Mouse (Mus musculus) limb, embryonic 10.5 days (tissue): ENCODE data around the gene Hk3. TPM values are rescaled to one million over a fixed set of nuclear protein-coding genes. Genes with fewer than 3 reads are reported as not detected.

Experiments
- DNase-seq: peaks from one replicate; pipeline ENCODE4 v3.0.0-alpha.2; 2017; ENCODE audit warnings: low spot score
- H3K27ac ChIP-seq: fragments of 300-500 bp; sonication (generic); 2 replicates; pipeline ENCODE4 v1.5.1; 2016; ENCODE audit warnings: mild to moderate bottlenecking
- H3K27me3 ChIP-seq: fragments of 300-500 bp; sonication (generic); 2 replicates; pipeline ENCODE4 v1.6.1; 2016; ENCODE audit warnings: low read depth, mild to moderate bottlenecking; ENCODE audit not compliant: poor library complexity, severe bottlenecking
- H3K36me3 ChIP-seq: fragments of 300-500 bp; sonication (generic); 2 replicates; pipeline ENCODE4 v1.6.1; 2016; ENCODE audit warnings: mild to moderate bottlenecking, moderate library complexity
- H3K4me1 ChIP-seq: fragments of 300-500 bp; sonication (generic); 2 replicates; pipeline ENCODE4 v1.6.1; 2016
- H3K4me3 ChIP-seq: fragments of 300-500 bp; sonication (generic); 2 replicates; pipeline ENCODE4 v1.5.1; 2016; ENCODE audit warnings: mild to moderate bottlenecking, moderate library complexity
- H3K9me3 ChIP-seq: fragments of 300-500 bp; sonication (generic); replicated peaks from 2 replicates; pipeline ENCODE4 v1.6.1; 2016; ENCODE audit warnings: mild to moderate bottlenecking
- WGBS: fragments of 180-500 bp; shearing (Covaris S2); methylation state at CpG from one replicate; pipeline ENCODE4 v1.1.7; 2016; 5-methylcytosine and 5-hydroxymethylcytosine counted together
- polyA plus RNA-seq: library from polyadenylated mRNA; unstranded; fragments of >200 nt; fragmentation: Nextera tagmentation; extraction: Ambion mirVana; gene quantifications from 2 replicates; pipeline ENCODE4 v1.2.1, GENCODE M21; 2016

Gene Hk3
- polyA plus RNA-seq, result 0.33 and 0.53 TPM in 2 replicates

GRCm38 (mm10) chr13:55021194-55021779, at the start of gene Hk3:
TSS of gene Hk3 (minus strand) at chr13:55021385.
- no peaks in the 10 kb centered on the region for H3K9me3 ChIP-seq

GRCm38 (mm10) chr13:55069719-55070118, 48.5 kb upstream of the Hk3 start:
- 0 out of 2 replicates have a peak, but pooled peaks cover 4% of the 10 kb centered on the region for H3K36me3 ChIP-seq
- no peak overlapping the region for H3K27ac ChIP-seq
- no peaks in the 10 kb centered on the region for H3K27me3 ChIP-seq
- no peaks in the 10 kb centered on the region for H3K4me1 ChIP-seq
- H3K4me3 ChIP-seq, result no peak overlapping the region
- no peaks in the 10 kb centered on the region for H3K9me3 ChIP-seq
- 64% methylated on average over 7 of the region's 7 CpGs for WGBS
- DNase-seq, result no peak

More at GRCm38 (mm10) chr13:55021194-55021779, at the start of gene Hk3:
- no peak within 1 kb of the TSS for H3K27ac ChIP-seq
- DNase-seq, result no peak
- H3K4me1 ChIP-seq, result no peaks in the 10 kb centered on the region
- H3K27me3 ChIP-seq, result no peaks in the 10 kb centered on the region
- H3K4me3 ChIP-seq, result no peak within 1 kb of the TSS
- H3K36me3 ChIP-seq, result peaks cover 6% of the 10 kb centered on the region
- WGBS, result 90% methylated on average over 13 of the region's 13 CpGs

- no peaks in the 10 kb centered on the region for H3K4me1 ChIP-seq
- DNase-seq, result no peak
- WGBS, result 90% methylated on average over 2 of the region's 2 CpGs
- no peaks in the 10 kb centered on the region for H3K27me3 ChIP-seq
- H3K36me3 ChIP-seq, result peaks cover 14% of the 10 kb centered on the region
- no peak overlapping the region for H3K27ac ChIP-seq
- no peak overlapping the region for H3K4me3 ChIP-seq
- H3K9me3 ChIP-seq, result no peaks in the 10 kb centered on the region
Measured at GRCm38 (mm10) chr13:55063276-55063675, 42.1 kb upstream of the Hk3 start.

GRCm38 (mm10) chr13:55058042-55058441, 36.9 kb upstream of the Hk3 start:
- DNase-seq, result no peak
- Histone ChIP-seq H3K4me1 (no peaks in the 10 kb centered on the region), H3K36me3 (peaks cover 28% of the 10 kb centered on the region), H3K9me3 (no peaks in the 10 kb centered on the region), H3K27ac (no peak overlapping the region), H3K4me3 (no peak overlapping the region), H3K27me3 (no peaks in the 10 kb centered on the region)
- WGBS, result 93% methylated on average over 2 of the region's 2 CpGs

- H3K27me3 ChIP-seq, result no peaks in the 10 kb centered on the region
- 84% methylated on average over 3 of the region's 3 CpGs for WGBS
Measured at GRCm38 (mm10) chr13:55047706-55048105, 26.5 kb upstream of the Hk3 start.

GRCm38 (mm10) chr13:55040016-55040415, 18.8 kb upstream of the Hk3 start:
- no peaks in the 10 kb centered on the region for H3K27me3 ChIP-seq
- H3K27ac ChIP-seq, result no peak overlapping the region
- WGBS, result 96% methylated on average over 2 of the region's 2 CpGs
- no peak for DNase-seq
- no peak overlapping the region for H3K4me3 ChIP-seq
- peaks cover 15% of the 10 kb centered on the region for H3K36me3 ChIP-seq
- H3K9me3 ChIP-seq, result no peaks in the 10 kb centered on the region
- no peaks in the 10 kb centered on the region for H3K4me1 ChIP-seq

More at GRCm38 (mm10) chr13:55047706-55048105, 26.5 kb upstream of the Hk3 start:
- H3K36me3 ChIP-seq, result peaks cover 15% of the 10 kb centered on the region
- H3K4me1 ChIP-seq, result no peaks in the 10 kb centered on the region
- no peak for DNase-seq
- no peak overlapping the region for H3K27ac ChIP-seq
- H3K9me3 ChIP-seq, result no peaks in the 10 kb centered on the region
- H3K4me3 ChIP-seq, result no peak overlapping the region

- no peaks in the 10 kb centered on the region for H3K9me3 ChIP-seq
- H3K36me3 ChIP-seq, result peaks cover 20% of the 10 kb centered on the region
- no peak for DNase-seq
- H3K27me3 ChIP-seq, result no peaks in the 10 kb centered on the region
- H3K27ac ChIP-seq, result no peak overlapping the region
- 92% methylated on average over 2 of the region's 2 CpGs for WGBS
- H3K4me1 ChIP-seq, result no peaks in the 10 kb centered on the region
- H3K4me3 ChIP-seq, result no peak overlapping the region
Measured at GRCm38 (mm10) chr13:55024215-55024614, 3.0 kb upstream of the Hk3 start.

GRCm38 (mm10) chr13:55022715-55023114, 1.5 kb upstream of the Hk3 start:
- WGBS, result 85% methylated on average over 9 of the region's 9 CpGs
- H3K27ac ChIP-seq, result no peak overlapping the region
- H3K27me3 ChIP-seq, result no peaks in the 10 kb centered on the region
- no peak overlapping the region for H3K4me3 ChIP-seq
- no peak for DNase-seq
- no peaks in the 10 kb centered on the region for H3K4me1 ChIP-seq
- H3K36me3 ChIP-seq, result peaks cover 8% of the 10 kb centered on the region
- H3K9me3 ChIP-seq, result no peaks in the 10 kb centered on the region

GRCm38 (mm10) chr13:55022256-55022655, 1.1 kb upstream of the Hk3 start:
- DNase-seq, result no peak
- Histone ChIP-seq H3K27ac (no peak overlapping the region), H3K4me1 (no peaks in the 10 kb centered on the region), H3K4me3 (no peak overlapping the region), H3K9me3 (no peaks in the 10 kb centered on the region), H3K36me3 (peaks cover 6% of the 10 kb centered on the region), H3K27me3 (no peaks in the 10 kb centered on the region)
- WGBS, result 66% methylated on average over 4 of the region's 4 CpGs

GRCm38 (mm10) chr13:55020051-55020450, 1.1 kb downstream of the Hk3 start:
- no peaks in the 10 kb centered on the region for H3K4me1 ChIP-seq
- 83% methylated on average over 4 of the region's 4 CpGs for WGBS
- DNase-seq, result no peak

GRCm38 (mm10) chr13:55019181-55019580, 2.0 kb downstream of the Hk3 start:
- Histone ChIP-seq H3K27me3 (no peaks in the 10 kb centered on the region), H3K4me3 (no peak overlapping the region), H3K4me1 (no peaks in the 10 kb centered on the region), H3K36me3 (no peaks in the 10 kb centered on the region), H3K27ac (no peak overlapping the region), H3K9me3 (no peaks in the 10 kb centered on the region)
- WGBS, result 62% methylated on average over 3 of the region's 3 CpGs
- no peak for DNase-seq

More at GRCm38 (mm10) chr13:55020051-55020450, 1.1 kb downstream of the Hk3 start:
- Histone ChIP-seq H3K27me3 (no peaks in the 10 kb centered on the region), H3K27ac (no peak overlapping the region), H3K9me3 (no peaks in the 10 kb centered on the region), H3K36me3 (no peaks in the 10 kb centered on the region), H3K4me3 (no peak overlapping the region)

GRCm38 (mm10) chr13:55018700-55019099, 2.5 kb downstream of the Hk3 start:
- no peak for DNase-seq
- WGBS, result 88% methylated on average over 9 of the region's 9 CpGs
- H3K27ac ChIP-seq, result no peak overlapping the region
- no peaks in the 10 kb centered on the region for H3K36me3 ChIP-seq
- no peaks in the 10 kb centered on the region for H3K9me3 ChIP-seq
- no peaks in the 10 kb centered on the region for H3K27me3 ChIP-seq
- H3K4me3 ChIP-seq, result no peak overlapping the region
- peaks cover 5% of the 10 kb centered on the region for H3K4me1 ChIP-seq

- Histone ChIP-seq H3K9me3 (no peaks in the 10 kb centered on the region), H3K4me1 (peaks cover 7% of the 10 kb centered on the region)
- WGBS, result 85% methylated on average over 8 of the region's 8 CpGs
Measured at GRCm38 (mm10) chr13:55017898-55018599, 3.1 kb downstream of the Hk3 start.

More at GRCm38 (mm10) chr13:55017898-55018599, 3.1 kb downstream of the Hk3 start:
- 0 out of 2 replicates have a peak, but pooled peaks cover 3% of the 10 kb centered on the region for H3K27me3 ChIP-seq
- no peak overlapping the region for H3K4me3 ChIP-seq
- H3K36me3 ChIP-seq, result no peaks in the 10 kb centered on the region
- no peak overlapping the region for H3K27ac ChIP-seq
- no peak for DNase-seq
